23 mouse cellular contexts compared by ENCODE assay signal in the genomic region with DNA sequence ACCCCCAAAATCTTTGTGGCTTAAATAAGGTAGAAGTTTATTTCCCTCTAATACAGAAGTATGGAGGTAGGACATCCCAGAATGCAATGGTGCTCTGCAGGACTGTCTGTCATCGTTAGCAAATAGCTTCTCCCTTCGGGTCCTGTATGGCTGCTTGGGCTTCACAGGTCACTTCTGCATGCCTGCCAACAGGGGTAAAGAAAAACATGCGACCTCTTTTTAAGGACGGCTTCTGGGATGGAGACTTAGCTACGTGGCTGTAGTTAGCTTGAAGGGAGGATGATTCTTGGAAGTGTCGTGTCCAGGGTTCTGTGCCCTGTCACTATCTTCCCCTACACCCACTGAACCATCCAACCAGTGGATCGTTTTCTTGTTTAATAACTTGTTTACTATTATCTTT. TPM values are rescaled to one million over a fixed set of nuclear protein-coding genes. Genes with fewer than 3 reads are reported as not detected.
"Had no signal": no experiment of that assay in that cellular context is flagged by ENCODE, and none has a peak within 500 bp of the region (broad histone marks: within the 10 kb centered on the region; RNA-seq: fewer than 3 reads in every experiment).

No protein-coding gene starts in this region.

- H3K9ac ChIP-seq: intestine, embryonic 15.5 days; midbrain, embryonic 12.5 days; midbrain, embryonic 15.5 days; neural tube, embryonic 12.5 days; neural tube, embryonic 15.5 days had no signal

- DNase-seq: kidney, adult 11 months; kidney, adult 9 months; kidney, postnatal 10 days; kidney, postnatal 36 days; layer of hippocampus, postnatal 36 days; lung, adult 18-20 months; lung, postnatal 14 days; lung, postnatal 4 days; right cerebral cortex, adult 18-20 months; right cerebral cortex, postnatal 14 days; right cerebral cortex, postnatal 4 days; thymus, adult 2 months; thymus, postnatal 14 days; thymus, postnatal 4 days had no signal

- H3K4me3 ChIP-seq: intestine, embryonic 15.5 days; left cerebral cortex, adult 2 months; midbrain, embryonic 12.5 days; midbrain, embryonic 15.5 days; neural tube, embryonic 12.5 days; neural tube, embryonic 15.5 days had no signal

- H3K4me2 ChIP-seq: intestine, embryonic 15.5 days; midbrain, embryonic 12.5 days; midbrain, embryonic 15.5 days; neural tube, embryonic 12.5 days; neural tube, embryonic 15.5 days had no signal

- H3K9me3 ChIP-seq: intestine, embryonic 15.5 days; midbrain, embryonic 12.5 days; midbrain, embryonic 15.5 days; neural tube, embryonic 12.5 days; neural tube, embryonic 15.5 days had no signal

- ATAC-seq: intestine, embryonic 15.5 days; midbrain, embryonic 15.5 days had no signal

- H3K36me3 ChIP-seq: intestine, embryonic 15.5 days; midbrain, embryonic 12.5 days; midbrain, embryonic 15.5 days; neural tube, embryonic 12.5 days; neural tube, embryonic 15.5 days had no signal

- H3K27me3 ChIP-seq: midbrain, embryonic 15.5 days; neural tube, embryonic 12.5 days; neural tube, embryonic 15.5 days had no signal

- H3K27ac ChIP-seq: intestine, embryonic 15.5 days; left cerebral cortex, adult 2 months; midbrain, embryonic 12.5 days; midbrain, embryonic 15.5 days; neural tube, embryonic 12.5 days; neural tube, embryonic 15.5 days; stomach, postnatal 0 days had no signal

- H3K4me1 ChIP-seq: midbrain, embryonic 15.5 days had no signal

RNA-seq across cellular contexts. Expression of a gene that starts 22.9 kb away (rescaled TPM):
- total RNA-seq: megakaryocyte progenitor cell, adult 5-6 weeks; megakaryocyte-erythroid progenitor cell, adult 5-6 weeks had no signal
